Mouse (Mus musculus): Measurements from ENCODE around the gene Gm11213. TPM values are rescaled to one million over a fixed set of nuclear protein-coding genes. Genes with fewer than 3 reads are reported as not detected.

Gene Gm11213
- polyA plus RNA-seq, 1 experiment from 2014 or later = not detected

DNA sequence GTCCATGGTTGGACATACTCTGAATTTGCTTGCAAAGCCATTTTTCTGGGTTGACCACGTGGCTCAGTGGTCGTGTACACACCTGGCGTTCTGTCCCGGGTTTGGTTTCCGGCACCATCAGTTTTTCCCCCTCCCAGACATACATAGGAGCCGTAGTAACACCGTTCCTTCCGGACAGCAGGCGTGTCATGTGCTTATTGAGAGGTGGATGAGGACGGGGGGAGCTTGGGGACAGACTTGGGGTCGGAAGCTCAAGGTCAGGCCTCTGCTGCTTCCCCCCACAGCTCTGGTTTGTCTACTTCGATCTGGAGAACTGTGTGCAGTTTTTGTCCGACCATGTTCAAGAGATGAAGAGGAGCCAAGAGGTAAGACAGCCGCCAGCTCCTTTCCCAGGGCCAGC, 25.4 kb downstream of the Gm11213 start:
- H3K27me3 ChIP-seq = no peaks in the 10 kb centered on the region
- WGBS = 91% methylated on average over 14 of the region's 14 CpGs
- no peak for ATAC-seq (replicated peaks; ENCODE audit: low FRiP score)

DNA sequence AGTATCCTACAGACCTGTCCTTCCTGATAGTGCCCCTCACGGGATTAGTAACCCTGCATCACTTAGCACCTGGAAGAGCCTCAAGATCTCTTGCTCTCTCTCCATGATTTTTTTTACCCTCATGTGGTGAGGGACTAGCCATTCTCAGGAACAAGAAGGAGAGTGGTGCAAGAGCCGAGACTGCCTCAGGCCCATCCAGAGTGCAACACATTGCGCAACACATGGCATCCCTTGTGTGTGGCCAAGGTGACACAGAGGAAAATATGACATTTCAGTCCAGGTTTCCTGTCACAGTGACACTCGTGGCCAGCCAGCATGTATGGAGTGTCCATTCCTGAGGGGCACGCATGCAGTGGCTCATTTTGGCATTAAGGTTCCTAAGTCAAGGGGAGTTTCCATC, 32.4 kb downstream of the Gm11213 start:
- no peaks in the 10 kb centered on the region; the same call in 1 of the 2 replicates for H3K9me3 ChIP-seq (replicated peaks)
- WGBS = 87% methylated on average over 5 of the region's 5 CpGs

More for the DNA sequence above, 25.4 kb downstream of the Gm11213 start:
- Histone ChIP-seq H3K4me3 (replicated peaks) (no peak overlapping the region), H3K9me3 (replicated peaks) (no peaks in the 10 kb centered on the region; the same call in 1 of the 2 replicates), H3K4me2 (no peak overlapping the region), H3K27ac (no peak overlapping the region), H3K4me1 (no peaks in the 10 kb centered on the region; the same call in 1 of the 2 replicates), H3K36me3 (peaks cover 6% of the 10 kb centered on the region; the same call in 1 of the 2 replicates), H3K9ac (no peak overlapping the region)

DNA sequence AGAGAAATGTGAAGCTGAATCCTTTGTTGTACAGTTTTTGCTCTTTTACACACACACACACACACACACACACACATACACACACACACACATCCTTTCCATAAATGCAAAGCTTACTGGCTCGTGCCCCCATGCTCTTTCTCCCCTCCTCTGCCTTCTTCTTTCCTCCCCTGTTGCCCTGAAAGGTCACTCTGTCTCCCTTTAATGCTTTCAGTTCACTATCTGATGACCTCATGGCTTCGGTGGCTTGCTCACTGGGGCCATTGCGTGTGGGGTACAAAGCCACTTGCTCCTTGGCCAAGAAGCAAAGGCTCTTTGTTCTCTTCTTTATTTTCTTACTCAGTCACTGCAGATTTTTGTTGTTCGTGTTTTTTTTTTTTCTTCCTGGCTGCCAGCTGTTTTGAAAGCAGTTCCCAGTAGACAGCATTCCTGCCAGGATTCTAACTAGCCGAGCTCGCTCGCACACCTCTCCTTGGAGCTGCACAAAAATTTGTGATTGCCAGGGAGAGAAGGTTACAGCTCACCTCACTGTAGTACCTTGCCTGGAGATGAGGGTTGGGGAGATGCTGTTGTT, 34.8 kb downstream of the Gm11213 start:
- Histone ChIP-seq H3K27ac (peak overlapping the region; percentile 14; the same call in 1 of the 2 replicates), H3K4me2 (no peak overlapping the region), H3K9me3 (replicated peaks) (no peaks in the 10 kb centered on the region), H3K4me1 (peaks cover 14% of the 10 kb centered on the region), H3K4me3 (replicated peaks) (no peak overlapping the region), H3K36me3 (no peaks in the 10 kb centered on the region), H3K9ac (no peak overlapping the region), H3K27me3 (no peaks in the 10 kb centered on the region)
- ATAC-seq (replicated peaks; ENCODE audit: low FRiP score) = no peak
- WGBS = 29% methylated on average over 7 of the region's 7 CpGs

More for the DNA sequence above, 32.4 kb downstream of the Gm11213 start:
- no peaks in the 10 kb centered on the region for H3K27me3 ChIP-seq
- H3K27ac ChIP-seq = no peak overlapping the region
- H3K4me1 ChIP-seq = peaks cover 14% of the 10 kb centered on the region
- ATAC-seq (replicated peaks; ENCODE audit: low FRiP score) = no peak
- H3K9ac ChIP-seq = no peak overlapping the region
- H3K36me3 ChIP-seq = peaks cover 3% of the 10 kb centered on the region; the same call in 1 of the 2 replicates
- H3K4me2 ChIP-seq = no peak overlapping the region
- no peak overlapping the region for H3K4me3 ChIP-seq (replicated peaks)

DNA sequence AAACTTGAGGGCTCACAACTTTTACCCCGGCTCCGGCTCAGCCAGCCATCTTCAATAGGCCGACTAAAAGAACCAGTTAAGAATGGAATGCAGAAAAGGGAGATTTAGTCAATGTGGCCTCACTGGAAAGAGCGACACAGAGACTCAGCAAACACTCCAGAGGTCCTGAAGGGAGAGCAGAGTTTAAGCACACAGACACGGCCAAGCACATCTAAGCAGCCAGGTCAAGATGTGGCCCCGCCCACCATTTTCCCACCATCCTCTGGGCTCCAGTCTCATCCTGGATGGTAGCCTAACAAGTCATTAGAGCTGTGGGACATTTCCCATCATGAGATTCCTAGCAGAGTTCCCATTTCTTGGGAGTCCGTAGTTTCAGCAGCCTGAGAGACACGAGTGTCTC, 35.7 kb downstream of the Gm11213 start:
- ATAC-seq (replicated peaks; ENCODE audit: low FRiP score) = no peak
- H3K9me3 ChIP-seq (replicated peaks) = no peaks in the 10 kb centered on the region
- 84% methylated on average over 8 of the region's 8 CpGs for WGBS
- peaks cover 14% of the 10 kb centered on the region for H3K4me1 ChIP-seq
- no peak overlapping the region for H3K9ac ChIP-seq
- H3K4me2 ChIP-seq = no peak overlapping the region
- H3K27me3 ChIP-seq = no peaks in the 10 kb centered on the region
- H3K27ac ChIP-seq = no peak overlapping the region
- no peak overlapping the region for H3K4me3 ChIP-seq (replicated peaks)
- H3K36me3 ChIP-seq = no peaks in the 10 kb centered on the region

DNA sequence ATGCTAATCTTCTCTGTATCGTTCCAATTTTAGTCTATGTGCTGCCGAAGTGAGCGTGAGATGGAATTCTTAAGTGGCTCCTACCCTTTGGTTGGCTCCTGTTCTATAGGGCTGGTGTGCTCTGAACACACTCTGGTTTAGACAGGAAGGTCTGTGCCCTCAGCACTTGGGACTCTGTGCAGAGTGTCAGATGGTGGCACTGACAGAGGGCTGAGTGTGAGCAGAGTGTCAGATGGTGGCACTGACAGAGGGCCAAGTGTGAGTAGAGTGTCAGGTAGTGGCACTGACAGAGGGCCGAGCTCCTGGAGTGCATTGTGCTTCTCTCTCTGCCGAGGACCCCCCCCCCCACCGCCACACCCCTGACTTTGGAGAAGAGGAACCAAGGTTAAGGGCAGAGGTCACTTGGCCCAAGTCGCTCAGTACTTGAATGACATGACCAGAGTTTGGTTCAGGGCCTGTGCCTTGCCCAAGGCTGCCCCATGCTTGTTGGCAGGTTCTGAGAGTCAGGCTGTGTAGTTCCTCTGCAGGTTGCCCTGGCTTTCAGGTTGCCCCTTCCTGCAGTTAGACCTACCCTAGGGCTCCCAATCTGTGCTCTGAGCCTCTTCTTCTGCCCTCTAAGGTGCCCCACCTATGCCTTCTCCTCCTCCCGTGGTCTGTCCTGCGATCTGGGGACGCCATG, 37.2 kb downstream of the Gm11213 start:
- Histone ChIP-seq H3K27ac (no peak overlapping the region), H3K9ac (no peak overlapping the region), H3K4me1 (peaks cover 14% of the 10 kb centered on the region), H3K27me3 (no peaks in the 10 kb centered on the region), H3K36me3 (no peaks in the 10 kb centered on the region), H3K4me2 (no peak overlapping the region), H3K4me3 (replicated peaks) (no peak overlapping the region), H3K9me3 (replicated peaks) (no peaks in the 10 kb centered on the region)
- ATAC-seq (replicated peaks; ENCODE audit: low FRiP score) = no peak
- 89% methylated on average over 10 of the region's 10 CpGs for WGBS

DNA sequence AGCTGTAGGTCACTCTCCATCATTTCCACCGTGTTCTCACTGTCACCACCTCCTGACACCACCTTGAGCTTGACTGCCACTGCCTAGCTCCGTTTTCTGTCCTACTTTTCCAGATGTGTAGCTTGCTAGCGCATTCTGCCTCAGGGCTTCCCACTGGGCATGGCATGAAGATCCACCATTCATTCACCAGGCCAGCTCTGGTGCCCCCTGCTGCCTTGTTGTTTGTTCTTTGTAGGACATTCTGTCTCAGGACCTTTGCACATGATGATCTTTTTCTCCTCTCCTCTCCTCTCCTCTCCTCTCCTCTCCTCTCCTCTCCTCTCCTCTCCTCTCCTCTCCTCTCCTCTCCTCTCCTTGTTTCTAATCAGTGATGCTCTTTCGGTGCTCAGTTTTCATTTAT, 42.3 kb downstream of the Gm11213 start:
- Histone ChIP-seq H3K4me2 (no peak overlapping the region), H3K9me3 (replicated peaks) (no peaks in the 10 kb centered on the region), H3K36me3 (no peaks in the 10 kb centered on the region), H3K4me3 (replicated peaks) (no peak overlapping the region), H3K4me1 (peaks cover 39% of the 10 kb centered on the region), H3K27ac (no peak overlapping the region), H3K9ac (no peak overlapping the region), H3K27me3 (no peaks in the 10 kb centered on the region)
- 90% methylated on average over 4 of the region's 4 CpGs for WGBS
- ATAC-seq (replicated peaks; ENCODE audit: low FRiP score) = no peak

DNA sequence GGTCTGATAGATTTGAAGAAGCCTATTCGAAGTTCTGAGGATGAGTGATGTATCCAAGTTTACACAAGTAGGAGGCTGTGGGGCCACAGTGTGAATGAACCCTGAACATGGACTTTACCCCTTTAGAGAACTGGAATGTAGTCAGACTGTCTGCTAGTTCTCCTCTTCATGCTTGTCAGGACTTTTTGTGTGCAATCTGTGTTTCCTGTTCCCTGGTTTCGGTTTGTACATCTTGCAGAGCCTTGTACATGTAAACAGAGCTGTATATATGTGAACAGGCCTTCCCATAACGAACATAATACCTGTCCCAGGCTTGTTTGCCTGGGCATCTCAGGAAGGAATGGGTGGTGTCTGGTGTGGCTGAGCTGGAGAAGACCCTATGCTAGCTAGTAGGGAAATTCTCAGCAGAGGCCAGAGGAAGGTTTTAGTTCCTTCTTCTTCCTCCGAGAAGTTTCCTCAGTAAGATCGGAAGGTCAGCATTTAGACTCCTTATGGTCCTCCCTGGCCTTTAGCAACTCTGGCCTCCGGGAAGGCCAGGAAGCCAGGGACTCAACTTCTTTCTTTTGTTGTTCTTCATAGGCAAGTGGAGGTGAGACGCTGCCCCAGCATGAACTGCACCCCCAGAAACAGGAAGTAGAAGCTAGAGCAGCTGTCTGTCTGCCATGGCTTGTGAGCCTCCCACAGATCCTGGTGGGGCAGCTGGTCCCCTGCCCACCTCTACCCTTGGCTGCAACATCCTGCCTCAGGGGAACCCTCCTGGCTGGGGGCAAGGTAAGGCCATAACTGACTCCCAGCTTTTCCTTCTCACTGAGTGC, 43.0 kb downstream of the Gm11213 start:
- Histone ChIP-seq H3K27ac (no peak overlapping the region), H3K36me3 (no peaks in the 10 kb centered on the region), H3K4me1 (peaks cover 46% of the 10 kb centered on the region), H3K9me3 (replicated peaks) (no peaks in the 10 kb centered on the region), H3K27me3 (no peaks in the 10 kb centered on the region), H3K4me2 (no peak overlapping the region), H3K4me3 (replicated peaks) (no peak overlapping the region), H3K9ac (no peak overlapping the region)
- no peak for ATAC-seq (replicated peaks; ENCODE audit: low FRiP score)
- WGBS = 68% methylated on average over 7 of the region's 7 CpGs

DNA sequence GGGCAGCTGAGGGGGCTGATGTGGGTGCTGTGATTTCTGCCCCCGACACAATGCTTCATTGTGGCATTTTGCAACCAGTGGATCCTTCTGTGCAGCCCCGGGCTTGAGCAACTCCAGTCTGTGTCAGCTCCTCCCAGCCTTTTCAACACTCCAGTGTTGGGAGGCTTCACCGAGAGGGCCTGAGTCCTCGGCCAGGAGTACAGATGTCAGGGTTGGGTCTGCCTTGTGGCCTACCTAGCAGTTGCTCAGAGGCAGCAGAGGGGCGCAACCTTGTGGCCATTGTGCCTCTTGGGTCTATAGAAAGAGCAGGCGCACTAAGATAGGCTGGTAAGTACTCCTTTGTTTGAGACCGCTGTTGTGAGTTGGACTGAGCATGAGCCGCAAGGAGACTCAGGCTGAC, 45.0 kb downstream of the Gm11213 start:
- Histone ChIP-seq H3K36me3 (peaks cover 7% of the 10 kb centered on the region), H3K9ac (no peak overlapping the region), H3K9me3 (replicated peaks) (no peaks in the 10 kb centered on the region), H3K27me3 (no peaks in the 10 kb centered on the region), H3K4me1 (peaks cover 51% of the 10 kb centered on the region), H3K4me2 (no peak overlapping the region), H3K4me3 (replicated peaks) (no peak overlapping the region), H3K27ac (no peak overlapping the region)
- WGBS = 84% methylated on average over 8 of the region's 8 CpGs
- ATAC-seq (replicated peaks; ENCODE audit: low FRiP score) = no peak

DNA sequence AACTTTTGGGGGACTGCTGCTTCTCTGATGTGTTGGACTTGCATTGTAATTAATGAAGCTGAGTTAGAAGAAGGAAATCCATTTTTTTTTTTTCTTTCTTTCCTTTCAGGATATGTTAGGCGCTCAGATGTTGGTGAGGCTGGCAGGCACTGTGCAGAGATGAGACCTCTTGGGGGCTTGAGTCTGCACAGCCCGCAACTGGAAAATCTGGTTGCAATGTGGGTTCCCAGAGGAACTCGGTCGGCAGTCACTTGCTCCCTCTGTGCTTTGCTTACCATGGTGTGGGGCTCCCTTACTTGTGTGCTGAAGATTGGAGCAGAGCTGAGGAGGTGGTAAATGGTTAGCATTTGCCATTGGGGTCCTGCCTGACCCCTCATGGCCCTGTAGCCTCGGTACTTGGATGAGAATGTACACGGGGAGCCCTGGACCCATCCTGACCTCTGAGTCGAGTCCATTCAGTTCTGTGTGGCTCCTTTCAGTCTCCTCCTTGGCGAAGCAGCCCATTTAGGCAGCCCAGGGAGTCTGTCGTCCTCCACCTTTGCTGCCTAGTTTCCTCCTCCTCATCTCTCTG, 45.8 kb downstream of the Gm11213 start:
- no peaks in the 10 kb centered on the region for H3K9me3 ChIP-seq (replicated peaks)
- peaks cover 15% of the 10 kb centered on the region for H3K36me3 ChIP-seq
- 36% methylated on average over 9 of the region's 9 CpGs for WGBS
- no peaks in the 10 kb centered on the region for H3K27me3 ChIP-seq
- H3K4me1 ChIP-seq = peaks cover 51% of the 10 kb centered on the region
- ATAC-seq (replicated peaks; ENCODE audit: low FRiP score) = peak; percentile 7; the same call in 1 of the 2 replicates
- H3K27ac ChIP-seq = 0 out of 2 replicates have a peak overlapping the region, but pooled peaks have one; percentile 71
- peak overlapping the region; percentile 69 for H3K4me3 ChIP-seq (replicated peaks)
- peak overlapping the region; percentile 88 for H3K4me2 ChIP-seq
- peak overlapping the region; percentile 76 for H3K9ac ChIP-seq

DNA sequence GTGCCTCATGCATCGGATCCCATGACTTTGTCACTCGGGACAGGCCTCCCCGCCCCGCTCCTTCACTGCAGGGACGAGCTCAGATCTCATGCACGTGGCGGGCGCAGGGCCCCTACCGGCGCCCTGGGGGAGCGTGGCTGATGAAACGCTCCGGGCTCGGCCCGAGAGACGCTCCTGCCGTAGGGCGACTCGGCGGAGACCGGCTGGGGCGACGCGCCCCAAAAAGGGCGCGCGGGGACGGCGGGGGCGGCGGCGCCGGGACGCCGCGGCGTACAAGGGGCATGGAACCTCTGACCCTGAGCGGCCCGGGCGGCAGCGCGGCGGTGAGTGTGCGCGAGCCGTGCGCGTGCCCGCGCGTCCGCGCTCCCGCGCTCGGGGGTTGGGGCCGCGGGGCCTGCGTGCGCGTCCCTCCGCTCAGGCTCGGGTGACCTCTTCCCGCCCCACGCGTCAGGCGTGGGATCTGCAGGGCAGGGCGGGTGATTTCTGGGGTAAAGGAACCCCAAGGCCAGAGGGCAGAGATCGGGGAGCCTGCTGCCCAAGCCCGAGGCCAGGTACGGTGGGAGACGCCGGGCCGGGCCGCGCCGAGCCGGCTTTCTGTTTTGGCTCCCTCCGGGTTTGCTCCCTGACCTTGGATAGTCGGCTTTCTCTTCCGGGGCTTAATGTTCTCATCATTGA, 46.5 kb downstream of the Gm11213 start, which contains the start of gene Tmem268:
Gene Tmem268, plus strand, starts transcription at position 375 of the 675 bp plus-strand sequence.
- WGBS = under 1% methylated on average over 80 of the region's 81 CpGs
- peak; percentile 76 for ATAC-seq (replicated peaks; ENCODE audit: low FRiP score)
- Histone ChIP-seq H3K4me2 (peak within 1 kb of the TSS; percentile 88), H3K36me3 (peaks cover 22% of the 10 kb centered on the region), H3K4me3 (replicated peaks) (peak within 1 kb of the TSS; percentile 69), H3K4me1 (peaks cover 51% of the 10 kb centered on the region), H3K9ac (peak within 1 kb of the TSS; percentile 76), H3K27ac (peak within 1 kb of the TSS; percentile 71), H3K27me3 (no peaks in the 10 kb centered on the region), H3K9me3 (replicated peaks) (no peaks in the 10 kb centered on the region)
